Mouse (Mus musculus) bone marrow macrophage, adult 2 months (primary cell): Measurements from ENCODE around the gene Cryzl2.

Experiments used
- CTCF ChIP-seq: IDR thresholded peaks from 2 replicates; pipeline ENCODE4 v1.5.1; 2012; ENCODE audit warnings: low read depth, mild to moderate bottlenecking, low read length, moderate library complexity
- POLR2A ChIP-seq: IDR thresholded peaks from 2 replicates; pipeline ENCODE4 v1.6.1; 2012; ENCODE audit warnings: mild to moderate bottlenecking, low read depth, low read length, borderline replicate concordance

- TF ChIP-seq CTCF = no peak
- no peak for TF ChIP-seq POLR2A
These were observed 18.3 kb upstream of the Cryzl2 start for GRCm38 (mm10) chr1:157439973-157440641.
